Mouse (Mus musculus) E14TG2a.4 (cell line): ENCODE data around the gene Ythdf2.

Experiments used
- CTCF ChIP-seq: conservative IDR thresholded peaks from 2 replicates; pipeline ENCODE4 v1.5.1; 2014; ENCODE audit warnings: low read length
- POU5F1 ChIP-seq: IDR thresholded peaks from 2 replicates; pipeline ENCODE4 v1.6.1; 2014; ENCODE audit warnings: low read length, borderline replicate concordance

- no peak; the same call in 1 of the 2 replicates for TF ChIP-seq CTCF
- no peak for TF ChIP-seq POU5F1
Observed at GRCm38 (mm10) chr4:132198285-132198712, 13.8 kb downstream of the Ythdf2 start.
